Mouse (Mus musculus): ENCODE data around the gene Crip1. TPM values are rescaled to one million over a fixed set of nuclear protein-coding genes. Genes with fewer than 3 reads are reported as not detected.

Gene Crip1
- 44.5 and 55.5 TPM in 2 replicates for polyA plus RNA-seq (2012; rRNA removed)

GRCm38 (mm10) chr12:113146112-113147057 lies at the start of gene Crip1:
Gene Crip1, plus strand, starts transcription at chr12:113146316.
- TF ChIP-seq POLR2A (IDR thresholded peaks at IDR 0.05; ENCODE audit: borderline replicate concordance, insufficient read depth, low read length) (no peak), CTCF (IDR thresholded peaks at IDR 0.05; ENCODE audit: borderline replicate concordance, insufficient read depth, low read depth, low read length) (peak; percentile 76)
- H3K27me3 ChIP-seq (ENCODE audit: control insufficient read depth, insufficient read depth, low read length) = no peaks in the 10 kb centered on the region
- peak within 1 kb of the TSS; percentile 39 for H3K4me3 ChIP-seq (replicated peaks; ENCODE audit: insufficient read depth, low read depth, low read length)
- no peak within 1 kb of the TSS for H3K27ac ChIP-seq (ENCODE audit: insufficient read depth, low read length)
- peak; percentile 78 to 89 for DNase-seq
- H3K4me1 ChIP-seq (ENCODE audit: control insufficient read depth, insufficient read depth, low read length) = peaks cover 21% of the 10 kb centered on the region
- 9% methylated on average over 45 of the region's 45 CpGs for WGBS

DNA sequence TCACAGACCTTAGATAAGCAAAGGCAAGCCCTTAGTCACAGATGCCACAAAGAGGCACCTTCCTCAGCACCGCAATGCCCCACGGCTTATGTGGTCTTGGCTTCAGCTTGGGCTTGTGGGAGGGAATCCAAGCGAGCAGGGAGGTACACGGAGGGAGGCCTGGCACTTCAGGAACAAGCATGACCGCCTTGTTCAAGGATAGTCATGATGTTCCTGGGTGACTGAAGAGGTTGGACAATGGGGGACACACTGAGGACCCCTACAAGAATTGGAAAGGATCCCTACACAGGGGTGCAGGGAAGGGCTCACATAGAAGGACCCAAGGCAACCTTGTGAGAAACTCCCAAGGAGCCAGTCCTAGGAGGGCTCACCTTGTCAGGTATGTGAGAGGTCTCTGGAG lies 49.1 kb upstream of the Crip1 start:
- H3K27me3 ChIP-seq (ENCODE audit: control insufficient read depth, insufficient read depth, low read length) = no peaks in the 10 kb centered on the region
- peaks cover 28% of the 10 kb centered on the region for H3K4me1 ChIP-seq (ENCODE audit: control insufficient read depth, insufficient read depth, low read length)
- H3K27ac ChIP-seq (ENCODE audit: insufficient read depth, low read length) = no peak overlapping the region
- TF ChIP-seq CTCF (IDR thresholded peaks at IDR 0.05; ENCODE audit: borderline replicate concordance, insufficient read depth, low read depth, low read length) = no peak
- TF ChIP-seq POLR2A (IDR thresholded peaks at IDR 0.05; ENCODE audit: borderline replicate concordance, insufficient read depth, low read length) = no peak
- no peak overlapping the region for H3K4me3 ChIP-seq (replicated peaks; ENCODE audit: insufficient read depth, low read depth, low read length)
- DNase-seq = peak; percentile 43 to 49
- 17% methylated on average over 5 of the region's 5 CpGs for whole genome bisulfite sequencing

- peaks cover 29% of the 10 kb centered on the region for H3K4me1 ChIP-seq (ENCODE audit: control insufficient read depth, insufficient read depth, low read length)
- TF ChIP-seq POLR2A (IDR thresholded peaks at IDR 0.05; ENCODE audit: borderline replicate concordance, insufficient read depth, low read length) (no peak), CTCF (IDR thresholded peaks at IDR 0.05; ENCODE audit: borderline replicate concordance, insufficient read depth, low read depth, low read length) (no peak)
- peak; percentile 64 to 72 for DNase-seq
- WGBS = under 1% methylated on average over 31 of the region's 53 CpGs
- H3K27ac ChIP-seq (ENCODE audit: insufficient read depth, low read length) = peak within 1 kb of the TSS; percentile 85
- H3K27me3 ChIP-seq (ENCODE audit: control insufficient read depth, insufficient read depth, low read length) = no peaks in the 10 kb centered on the region
- peak within 1 kb of the TSS; percentile 84 for H3K4me3 ChIP-seq (replicated peaks; ENCODE audit: insufficient read depth, low read depth, low read length)
Measured at GRCm38 (mm10) chr12:113097749-113098281, 48.3 kb upstream of the Crip1 start, which contains the start of gene Mta1. Gene Mta1, plus strand, starts transcription at chr12:113098278.

GRCm38 (mm10) chr12:113098530-113099151 lies 47.5 kb upstream of the Crip1 start:
- TF ChIP-seq CTCF (IDR thresholded peaks at IDR 0.05; ENCODE audit: borderline replicate concordance, insufficient read depth, low read depth, low read length) (no peak), POLR2A (IDR thresholded peaks at IDR 0.05; ENCODE audit: borderline replicate concordance, insufficient read depth, low read length) (no peak)
- Histone ChIP-seq H3K4me1 (ENCODE audit: control insufficient read depth, insufficient read depth, low read length) (peaks cover 33% of the 10 kb centered on the region), H3K4me3 (replicated peaks; ENCODE audit: insufficient read depth, low read depth, low read length) (peak overlapping the region; percentile 60), H3K27me3 (ENCODE audit: control insufficient read depth, insufficient read depth, low read length) (no peaks in the 10 kb centered on the region), H3K27ac (ENCODE audit: insufficient read depth, low read length) (peak overlapping the region; percentile 45)
- 1% methylated on average over 56 of the region's 60 CpGs for WGBS
- peak; percentile 45 to 51 for DNase-seq

- Histone ChIP-seq H3K27me3 (ENCODE audit: control insufficient read depth, insufficient read depth, low read length) (no peaks in the 10 kb centered on the region), H3K27ac (ENCODE audit: insufficient read depth, low read length) (no peak overlapping the region), H3K4me3 (replicated peaks; ENCODE audit: insufficient read depth, low read depth, low read length) (peak overlapping the region; percentile 60), H3K4me1 (ENCODE audit: control insufficient read depth, insufficient read depth, low read length) (peaks cover 33% of the 10 kb centered on the region)
- 28% methylated on average over 6 of the region's 6 CpGs for WGBS
- TF ChIP-seq CTCF (IDR thresholded peaks at IDR 0.05; ENCODE audit: borderline replicate concordance, insufficient read depth, low read depth, low read length) = no peak
- TF ChIP-seq POLR2A (IDR thresholded peaks at IDR 0.05; ENCODE audit: borderline replicate concordance, insufficient read depth, low read length) = no peak
- no peak for DNase-seq
Measured at GRCm38 (mm10) chr12:113099470-113100237, 46.5 kb upstream of the Crip1 start.

GRCm38 (mm10) chr12:113100448-113101076 lies 45.6 kb upstream of the Crip1 start:
- H3K4me3 ChIP-seq (replicated peaks; ENCODE audit: insufficient read depth, low read depth, low read length) = no peak overlapping the region
- no peaks in the 10 kb centered on the region for H3K27me3 ChIP-seq (ENCODE audit: control insufficient read depth, insufficient read depth, low read length)
- TF ChIP-seq CTCF (IDR thresholded peaks at IDR 0.05; ENCODE audit: borderline replicate concordance, insufficient read depth, low read depth, low read length) = no peak
- no peak for TF ChIP-seq POLR2A (IDR thresholded peaks at IDR 0.05; ENCODE audit: borderline replicate concordance, insufficient read depth, low read length)
- no peak overlapping the region for H3K27ac ChIP-seq (ENCODE audit: insufficient read depth, low read length)
- 29% methylated on average over 5 of the region's 5 CpGs for WGBS
- peaks cover 33% of the 10 kb centered on the region for H3K4me1 ChIP-seq (ENCODE audit: control insufficient read depth, insufficient read depth, low read length)
- peak; percentile 75 for DNase-seq
